Mouse (Mus musculus): ENCODE data around the gene Acer3. TPM values are rescaled to one million over a fixed set of nuclear protein-coding genes. Genes with fewer than 3 reads are reported as not detected.
A peak's percentile ranks its signal among the peaks of the same experiment; 100 is the strongest.
"Not testable (repeated sequence)": the region's sequence is repeated elsewhere in the genome, so short reads cannot be mapped to it uniquely, and the experiment has no call there.

The Acer3 gene
- polyA plus RNA-seq, 1 experiment from 2014 or later: 24.4 TPM

GRCm38 (mm10) chr7:98315087-98315486, 5.9 kb downstream of the Acer3 start:
- no peaks in the 10 kb centered on the region for H3K4me1 ChIP-seq (replicated peaks)
- no peak overlapping the region for H3K9ac ChIP-seq
- ATAC-seq (ENCODE audit: low read depth) (no peak), DNase-seq (no peak)
- H3K36me3 ChIP-seq: no peaks in the 10 kb centered on the region
- H3K9me3 ChIP-seq (replicated peaks): no peaks in the 10 kb centered on the region
- no peak overlapping the region for H3K4me2 ChIP-seq
- H3K27ac ChIP-seq: no peak overlapping the region
- H3K4me3 ChIP-seq (replicated peaks): no peak overlapping the region
- H3K27me3 ChIP-seq: peaks cover 28% of the 10 kb centered on the region
- 71% methylated on average over 2 of the region's 2 CpGs for WGBS (ENCODE audit: insufficient replicate concordance)

GRCm38 (mm10) chr7:98312185-98312920, 8.7 kb downstream of the Acer3 start:
- Histone ChIP-seq H3K36me3 (no peaks in the 10 kb centered on the region), H3K4me3 (replicated peaks) (no peak overlapping the region), H3K9ac (no peak overlapping the region), H3K27me3 (peaks cover 28% of the 10 kb centered on the region), H3K27ac (no peak overlapping the region), H3K4me1 (replicated peaks) (peaks cover 20% of the 10 kb centered on the region), H3K4me2 (no peak overlapping the region), H3K9me3 (replicated peaks) (no peaks in the 10 kb centered on the region)
- ATAC-seq (ENCODE audit: low read depth): no peak
- DNase-seq: no peak
- 51% methylated on average over 4 of the region's 4 CpGs for WGBS (ENCODE audit: insufficient replicate concordance)

DNA sequence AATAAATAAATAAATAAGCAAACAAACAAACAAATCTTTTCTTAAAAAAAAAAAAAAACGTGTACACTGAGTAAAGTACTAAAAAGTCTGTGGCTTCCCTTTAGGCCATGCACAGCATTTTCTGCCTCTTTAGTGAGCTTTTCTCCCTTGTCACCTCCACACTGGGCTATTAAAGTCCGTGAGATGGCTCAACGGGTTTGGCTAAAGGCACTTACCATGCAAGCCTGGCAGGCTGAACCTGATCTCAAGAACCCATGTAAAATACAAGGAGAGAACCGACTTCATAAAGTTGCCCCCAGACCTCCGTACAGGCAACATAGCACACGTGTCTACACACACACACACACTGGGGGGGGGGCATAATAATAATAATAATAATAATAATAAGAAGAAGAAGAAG, 10.7 kb downstream of the Acer3 start:
- Histone ChIP-seq H3K36me3 (no peaks in the 10 kb centered on the region), H3K27ac (no peak overlapping the region), H3K4me3 (replicated peaks) (no peak overlapping the region), H3K4me1 (replicated peaks) (peaks cover 31% of the 10 kb centered on the region), H3K27me3 (peaks cover 28% of the 10 kb centered on the region), H3K4me2 (peak overlapping the region; percentile 92), H3K9me3 (replicated peaks) (no peaks in the 10 kb centered on the region), H3K9ac (no peak overlapping the region)
- WGBS (ENCODE audit: insufficient replicate concordance): 68% methylated on average over 6 of the region's 6 CpGs
- no peak for DNase-seq
- no peak for ATAC-seq (ENCODE audit: low read depth)

DNA sequence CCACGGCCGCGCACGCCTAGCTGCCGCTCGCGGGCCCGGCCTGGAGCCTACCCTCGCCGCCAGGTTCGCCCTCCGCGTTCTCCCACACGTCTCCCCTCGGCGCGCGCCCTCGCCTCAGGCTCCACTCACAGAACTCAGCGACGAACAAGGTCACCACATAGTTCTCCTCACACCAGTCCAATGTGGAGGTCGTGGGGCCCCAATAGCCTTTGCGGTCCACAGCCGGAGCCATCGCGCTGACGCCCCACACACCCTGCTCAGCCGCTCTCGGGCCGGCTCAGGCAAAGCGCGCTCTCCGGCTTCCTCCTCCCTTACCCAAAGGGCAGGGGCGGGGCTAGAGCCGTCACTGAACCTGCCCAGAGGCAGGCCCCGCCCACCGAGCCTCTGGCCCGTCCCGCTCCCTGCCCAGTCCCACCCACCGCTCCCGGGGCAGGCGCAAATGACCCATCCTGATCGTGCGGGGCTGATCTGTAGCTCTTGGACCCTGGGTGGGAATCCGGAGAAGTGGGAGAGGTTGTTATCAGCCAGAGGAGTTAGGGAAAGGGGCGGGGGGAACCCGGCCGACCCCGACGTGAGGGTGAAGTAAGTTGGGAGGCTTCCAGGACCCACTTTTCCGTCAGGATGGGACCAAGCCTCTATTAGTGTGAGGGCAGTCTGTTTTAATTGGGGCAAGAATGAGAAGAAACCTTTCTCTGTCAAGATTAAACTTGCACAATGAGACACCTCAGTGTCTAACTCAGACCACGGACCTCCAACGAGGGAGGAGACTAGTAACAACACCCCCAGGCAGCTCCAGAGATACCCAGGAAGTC, 11.6 kb downstream of the Acer3 start:
- no peaks in the 10 kb centered on the region for H3K36me3 ChIP-seq
- H3K27ac ChIP-seq: peak overlapping the region; percentile 85
- H3K9ac ChIP-seq: peak overlapping the region; percentile 97
- peak; percentile 96 for DNase-seq
- H3K9me3 ChIP-seq (replicated peaks): no peaks in the 10 kb centered on the region
- H3K4me3 ChIP-seq (replicated peaks): peak overlapping the region; percentile 91
- H3K4me1 ChIP-seq (replicated peaks): peaks cover 33% of the 10 kb centered on the region
- WGBS (ENCODE audit: insufficient replicate concordance): under 1% methylated on average over 53 of the region's 53 CpGs
- ATAC-seq (ENCODE audit: low read depth): peak; percentile 98
- H3K4me2 ChIP-seq: peak overlapping the region; percentile 92
- peaks cover 23% of the 10 kb centered on the region for H3K27me3 ChIP-seq

DNA sequence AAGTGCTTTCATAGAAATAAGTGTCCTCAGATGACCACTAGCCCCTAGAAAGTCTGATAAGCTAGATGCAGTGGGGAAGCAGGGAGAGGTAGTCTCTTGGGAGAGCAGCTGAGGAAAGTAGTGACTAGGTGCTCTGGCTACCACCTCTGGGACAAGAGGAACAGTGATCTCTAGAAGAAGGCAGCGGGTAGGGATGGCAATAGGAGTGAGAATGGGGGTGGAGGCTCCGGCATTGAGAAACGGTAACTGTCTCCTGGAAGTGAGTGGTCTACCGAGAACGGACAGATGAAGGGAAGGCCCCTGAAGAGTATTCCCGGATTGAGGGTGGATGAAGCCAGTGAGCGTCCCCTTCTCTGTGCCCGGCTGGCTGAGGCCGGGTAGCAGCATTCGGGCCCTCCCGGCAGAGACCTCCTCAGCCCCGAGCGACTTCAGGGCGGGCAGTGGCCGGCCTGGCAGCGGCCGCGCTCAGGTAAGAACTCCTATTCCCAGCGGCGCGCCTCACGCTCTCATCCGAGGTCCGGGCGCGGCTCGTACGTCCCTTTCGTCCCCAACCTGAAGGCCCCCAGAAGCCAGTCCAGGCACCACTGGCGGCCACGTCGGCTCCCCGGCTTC, 12.3 kb downstream of the Acer3 start:
- under 1% methylated on average over 33 of the region's 33 CpGs for WGBS (ENCODE audit: insufficient replicate concordance)

DNA sequence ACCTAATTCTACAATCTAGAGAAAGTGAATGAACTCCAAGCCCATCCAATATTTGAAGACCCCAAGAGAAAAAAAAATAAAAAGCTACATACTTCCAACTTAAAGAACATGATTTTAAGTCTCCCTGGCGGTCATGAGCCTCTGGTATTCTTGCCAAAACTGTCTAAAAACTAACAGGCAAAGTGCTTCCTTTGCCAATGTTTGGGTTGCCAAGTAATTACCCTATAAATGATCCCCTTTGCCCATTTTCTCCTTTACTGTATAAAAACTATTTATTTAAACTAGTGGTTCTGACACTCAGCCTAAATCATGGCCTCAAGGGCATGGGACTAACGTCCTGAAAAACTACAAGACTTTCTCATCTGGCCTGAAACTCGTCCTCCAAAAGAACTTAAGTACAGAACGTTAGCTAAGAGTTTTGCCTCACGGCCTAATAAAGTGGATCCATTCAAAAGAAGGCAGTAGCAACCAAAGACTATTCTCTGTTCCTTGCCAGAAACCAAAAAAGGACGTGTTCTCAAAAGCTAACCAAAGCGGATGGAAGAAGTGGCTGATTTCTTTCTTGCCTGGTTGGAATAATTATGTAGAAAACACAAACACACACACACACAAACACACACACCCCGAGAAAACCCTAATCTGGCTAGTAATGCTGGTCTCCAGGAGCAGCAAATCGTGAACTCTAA, 12.9 kb downstream of the Acer3 start:
- 40% methylated on average over 9 of the region's 9 CpGs for WGBS (ENCODE audit: insufficient replicate concordance)
- DNase-seq (no peak), ATAC-seq (ENCODE audit: low read depth) (no peak)
- peaks cover 14% of the 10 kb centered on the region for H3K27me3 ChIP-seq
- H3K4me1 ChIP-seq (replicated peaks): peaks cover 33% of the 10 kb centered on the region
- peak overlapping the region; percentile 97 for H3K9ac ChIP-seq
- H3K9me3 ChIP-seq (replicated peaks): no peaks in the 10 kb centered on the region
- peak overlapping the region; percentile 85; the same call in 1 of the 2 replicates for H3K27ac ChIP-seq
- peak overlapping the region; percentile 92 for H3K4me2 ChIP-seq
- no peaks in the 10 kb centered on the region for H3K36me3 ChIP-seq
- peak overlapping the region; percentile 91 for H3K4me3 ChIP-seq (replicated peaks)

More for the DNA sequence above, 12.3 kb downstream of the Acer3 start:
- peak overlapping the region; percentile 97 for H3K9ac ChIP-seq
- H3K4me1 ChIP-seq (replicated peaks): peaks cover 33% of the 10 kb centered on the region
- ATAC-seq (ENCODE audit: low read depth): peak; percentile 74
- H3K9me3 ChIP-seq (replicated peaks): no peaks in the 10 kb centered on the region
- peak overlapping the region; percentile 91 for H3K4me3 ChIP-seq (replicated peaks)
- peak overlapping the region; percentile 85 for H3K27ac ChIP-seq
- H3K27me3 ChIP-seq: peaks cover 19% of the 10 kb centered on the region
- no peak for DNase-seq
- peak overlapping the region; percentile 92 for H3K4me2 ChIP-seq
- H3K36me3 ChIP-seq: no peaks in the 10 kb centered on the region

DNA sequence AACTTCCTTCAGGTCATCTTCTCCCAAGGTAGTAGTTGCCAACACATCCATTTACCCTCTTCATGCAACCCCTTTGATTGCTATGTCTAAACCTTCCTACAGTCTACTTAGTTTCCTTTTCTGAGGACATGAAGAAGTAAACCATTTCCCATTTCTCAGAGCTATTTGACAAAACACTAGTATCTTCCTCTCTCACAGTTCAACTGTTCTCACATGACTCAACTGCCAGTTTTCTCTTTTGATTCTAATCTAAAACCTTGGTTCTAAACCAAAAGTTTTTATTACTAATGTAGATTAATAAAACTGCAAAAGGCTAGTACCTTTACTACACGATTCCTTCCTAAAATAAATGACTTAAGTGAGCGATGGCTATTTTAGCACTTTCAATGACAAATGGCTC, 13.6 kb downstream of the Acer3 start:
- no peaks in the 10 kb centered on the region for H3K9me3 ChIP-seq (replicated peaks)
- peak overlapping the region; percentile 91; the same call in 1 of the 2 replicates for H3K4me3 ChIP-seq (replicated peaks)
- peaks cover 7% of the 10 kb centered on the region for H3K27me3 ChIP-seq
- DNase-seq (no peak), ATAC-seq (ENCODE audit: low read depth) (no peak)
- H3K4me1 ChIP-seq (replicated peaks): peaks cover 33% of the 10 kb centered on the region
- WGBS (ENCODE audit: insufficient replicate concordance): 86% methylated on average over 2 of the region's 2 CpGs
- no peaks in the 10 kb centered on the region for H3K36me3 ChIP-seq
- H3K4me2 ChIP-seq: peak overlapping the region; percentile 92
- peak overlapping the region; percentile 97 for H3K9ac ChIP-seq
- peak overlapping the region; percentile 25; the same call in 1 of the 2 replicates for H3K27ac ChIP-seq

DNA sequence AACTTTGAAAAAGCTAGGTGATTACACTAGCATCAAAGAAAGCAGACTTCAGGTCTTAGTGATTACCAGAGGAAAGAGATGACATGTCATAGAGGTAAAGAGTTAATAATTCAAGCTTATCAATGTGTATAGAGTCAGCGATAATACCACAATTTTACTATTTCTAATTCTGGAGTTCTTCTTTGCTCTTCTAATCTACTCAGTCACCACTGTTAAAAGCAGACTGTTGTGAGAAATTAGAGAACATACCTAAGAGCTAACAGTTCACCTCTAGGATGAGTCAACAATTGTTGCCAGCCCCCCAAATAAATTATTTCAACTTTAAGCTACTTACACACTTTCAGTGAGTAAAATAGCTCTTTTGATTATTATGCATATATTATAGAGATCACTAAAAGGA, 28.1 kb downstream of the Acer3 start:
- WGBS (ENCODE audit: insufficient replicate concordance): 66% methylated on average over 1 of the region's 1 CpGs
- H3K4me3 ChIP-seq (replicated peaks): no peak overlapping the region
- H3K4me2 ChIP-seq: no peak overlapping the region
- DNase-seq (no peak), ATAC-seq (ENCODE audit: low read depth) (no peak)
- no peak overlapping the region for H3K27ac ChIP-seq
- no peaks in the 10 kb centered on the region; the same call in 1 of the 2 replicates for H3K4me1 ChIP-seq (replicated peaks)
- no peaks in the 10 kb centered on the region for H3K27me3 ChIP-seq
- H3K36me3 ChIP-seq: no peaks in the 10 kb centered on the region
- no peaks in the 10 kb centered on the region for H3K9me3 ChIP-seq (replicated peaks)
- no peak overlapping the region for H3K9ac ChIP-seq

DNA sequence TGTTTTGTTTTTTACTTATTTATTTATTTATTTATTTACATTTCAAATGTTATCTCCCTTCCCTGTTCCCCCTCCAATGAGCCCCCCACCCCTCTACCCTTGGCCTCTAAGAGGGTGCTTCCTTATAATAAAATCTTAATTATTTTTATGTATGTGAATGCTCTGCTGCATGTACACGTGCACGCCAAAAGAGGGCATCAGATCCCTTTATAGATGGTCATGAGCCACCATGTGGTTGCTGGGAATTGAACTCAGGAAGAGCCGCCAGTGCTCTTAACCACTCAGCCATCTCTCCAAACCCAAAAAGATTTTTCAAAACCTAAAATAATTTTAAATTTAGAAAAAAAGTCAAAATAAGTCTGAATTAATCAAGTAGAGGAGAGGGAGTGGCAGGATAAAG, 31.4 kb downstream of the Acer3 start:
- no peaks in the 10 kb centered on the region for H3K9me3 ChIP-seq (replicated peaks)
- no peak overlapping the region for H3K9ac ChIP-seq
- DNase-seq (no peak), ATAC-seq (ENCODE audit: low read depth) (no peak)
- H3K4me2 ChIP-seq: no peak overlapping the region
- no peaks in the 10 kb centered on the region; the same call in 1 of the 2 replicates for H3K4me1 ChIP-seq (replicated peaks)
- H3K27me3 ChIP-seq: no peaks in the 10 kb centered on the region
- no peaks in the 10 kb centered on the region for H3K36me3 ChIP-seq
- H3K27ac ChIP-seq: no peak overlapping the region
- WGBS (ENCODE audit: insufficient replicate concordance): 29% methylated on average over 3 of the region's 3 CpGs
- H3K4me3 ChIP-seq (replicated peaks): no peak overlapping the region

DNA sequence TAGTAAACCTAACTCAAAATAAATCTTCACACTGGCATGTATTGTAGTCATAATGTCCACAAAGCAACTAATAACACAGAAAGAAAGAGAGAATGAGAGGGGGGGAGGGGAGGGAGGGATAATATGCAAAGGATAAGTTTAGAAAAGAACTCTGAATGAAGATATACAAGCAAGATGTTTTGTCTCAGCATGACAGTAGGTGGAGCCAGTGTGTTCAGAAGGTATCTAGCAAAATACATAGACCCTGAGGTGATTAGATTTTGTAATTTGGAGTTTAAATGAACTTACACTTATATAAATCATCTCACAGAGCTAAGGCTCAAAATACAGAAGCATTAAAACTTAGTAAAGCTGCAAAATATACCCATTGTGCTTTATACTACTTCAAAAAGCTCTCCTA, 44.7 kb downstream of the Acer3 start:
- Histone ChIP-seq H3K4me3 (replicated peaks) (no peak overlapping the region), H3K9me3 (replicated peaks) (no peaks in the 10 kb centered on the region), H3K9ac (no peak overlapping the region), H3K27me3 (no peaks in the 10 kb centered on the region), H3K27ac (no peak overlapping the region), H3K36me3 (no peaks in the 10 kb centered on the region), H3K4me2 (no peak overlapping the region), H3K4me1 (replicated peaks) (no peaks in the 10 kb centered on the region)
- ATAC-seq (ENCODE audit: low read depth) (no peak), DNase-seq (no peak)

DNA sequence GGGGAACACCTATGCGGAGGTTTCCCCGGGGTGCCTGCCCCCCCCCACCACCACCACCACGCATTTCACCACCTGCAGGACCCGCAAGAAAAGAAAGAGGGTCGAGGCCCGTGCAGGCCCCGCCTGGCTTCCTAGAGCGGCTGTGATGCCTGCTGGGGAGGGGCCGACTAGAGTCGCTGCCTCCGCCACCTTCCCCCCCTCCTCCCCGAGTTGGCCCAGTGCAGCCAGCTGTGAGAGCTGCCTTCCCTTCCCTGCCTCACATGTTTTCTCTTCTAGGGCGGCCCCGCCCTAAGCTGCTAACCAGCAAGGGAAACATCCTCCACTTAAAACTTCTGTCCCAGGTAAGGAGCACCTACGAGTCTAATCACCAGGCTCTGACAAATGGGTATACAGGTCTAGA, 52.8 kb downstream of the Acer3 start:
- H3K4me3 ChIP-seq (replicated peaks); H3K27ac ChIP-seq; H3K9me3 ChIP-seq (replicated peaks); ATAC-seq (ENCODE audit: low read depth); H3K36me3 ChIP-seq; H3K4me2 ChIP-seq; H3K4me1 ChIP-seq (replicated peaks); H3K9ac ChIP-seq; DNase-seq; H3K27me3 ChIP-seq: not testable (repeated sequence)
- 65% methylated on average over 15 of the region's 15 CpGs for WGBS (ENCODE audit: insufficient replicate concordance)
